Mouse (Mus musculus) limb, embryonic 13.5 days (tissue): ENCODE measurements around the gene Rgl1. TPM values are rescaled to one million over a fixed set of nuclear protein-coding genes. Genes with fewer than 3 reads are reported as not detected.

Source experiments
- ATAC-seq: fragments of 200-750 bp; cut with Nextera tagmentation; 2 replicates; pipeline ENCODE4 v1.8.0; 2017; ENCODE audit warnings: low read depth, moderate number of reproducible peaks, moderate TSS enrichment; ENCODE audit not compliant: low FRiP score
- H3K27ac ChIP-seq: fragments of 300-500 bp; sonication (generic); 2 replicates; pipeline ENCODE4 v1.5.1; 2015; ENCODE audit warnings: inconsistent platforms, mild to moderate bottlenecking, moderate library complexity
- H3K27me3 ChIP-seq: fragments of 300-500 bp; sonication (generic); 2 replicates; pipeline ENCODE4 v1.6.1; 2015; ENCODE audit warnings: mild to moderate bottlenecking, inconsistent platforms
- H3K36me3 ChIP-seq: fragments of 300-500 bp; sonication (generic); 2 replicates; pipeline ENCODE4 v1.6.1; 2015; ENCODE audit warnings: inconsistent platforms, mild to moderate bottlenecking, moderate library complexity
- H3K4me1 ChIP-seq: fragments of 300-500 bp; sonication (generic); 2 replicates; pipeline ENCODE4 v1.6.1; 2015; ENCODE audit warnings: inconsistent platforms
- H3K4me2 ChIP-seq: fragments of 300-500 bp; sonication (generic); replicated peaks from 2 replicates; pipeline ENCODE4 v1.6.1; 2015; ENCODE audit warnings: inconsistent platforms, mild to moderate bottlenecking, moderate library complexity
- H3K4me3 ChIP-seq: fragments of 300-500 bp; sonication (generic); 2 replicates; pipeline ENCODE4 v1.5.1; 2015; ENCODE audit warnings: moderate library complexity, mild to moderate bottlenecking, inconsistent platforms
- H3K9ac ChIP-seq: fragments of 300-500 bp; sonication (generic); 2 replicates; pipeline ENCODE4 v1.6.1; 2015; ENCODE audit warnings: mild to moderate bottlenecking, inconsistent platforms
- H3K9me3 ChIP-seq: fragments of 300-500 bp; sonication (generic); 2 replicates; pipeline ENCODE4 v1.6.1; 2016; ENCODE audit warnings: inconsistent platforms
- WGBS: fragments of 180-500 bp; shearing (Covaris S2); methylation state at CpG from one replicate; pipeline ENCODE4 v1.1.7; 2015; 5-methylcytosine and 5-hydroxymethylcytosine counted together
- polyA plus RNA-seq: library from polyadenylated mRNA; unstranded; fragments of >200 nt; fragmentation: Nextera tagmentation; extraction: Ambion mirVana; gene quantifications from 2 replicates; pipeline ENCODE4 v1.2.1, GENCODE M21; 2015

The Rgl1 gene
- polyA plus RNA-seq, 1 experiment from 2014 or later, result 41.7 TPM

- 79% methylated on average over 8 of the region's 8 CpGs for WGBS
These were observed 181.2 kb downstream of the Rgl1 start for GRCm38 (mm10) chr1:152584933-152585332.

GRCm38 (mm10) chr1:152581127-152581905 lies 184.8 kb downstream of the Rgl1 start:
- no peak overlapping the region for H3K4me2 ChIP-seq
- peaks cover 4% of the 10 kb centered on the region; the same call in 1 of the 2 replicates for H3K36me3 ChIP-seq
- 62% methylated on average over 13 of the region's 13 CpGs for WGBS
- no peak for ATAC-seq
- H3K4me1 ChIP-seq, result peaks cover 61% of the 10 kb centered on the region
- no peak overlapping the region for H3K27ac ChIP-seq
- H3K27me3 ChIP-seq, result no peaks in the 10 kb centered on the region
- no peak overlapping the region for H3K4me3 ChIP-seq
- H3K9me3 ChIP-seq, result no peaks in the 10 kb centered on the region
- 0 out of 2 replicates have a peak overlapping the region, but pooled peaks have one; percentile 13 for H3K9ac ChIP-seq

More at GRCm38 (mm10) chr1:152584933-152585332, 181.2 kb downstream of the Rgl1 start:
- no peak for ATAC-seq
- Histone ChIP-seq H3K27me3 (no peaks in the 10 kb centered on the region), H3K9ac (no peak overlapping the region), H3K27ac (no peak overlapping the region), H3K9me3 (no peaks in the 10 kb centered on the region), H3K4me3 (no peak overlapping the region), H3K36me3 (peaks cover 7% of the 10 kb centered on the region; the same call in 1 of the 2 replicates), H3K4me1 (peaks cover 69% of the 10 kb centered on the region), H3K4me2 (no peak overlapping the region)

GRCm38 (mm10) chr1:152578944-152579343 lies 187.2 kb downstream of the Rgl1 start:
- Histone ChIP-seq H3K4me3 (no peak overlapping the region), H3K27me3 (no peaks in the 10 kb centered on the region), H3K9me3 (no peaks in the 10 kb centered on the region), H3K9ac (no peak overlapping the region), H3K4me1 (peaks cover 65% of the 10 kb centered on the region), H3K27ac (no peak overlapping the region), H3K4me2 (no peak overlapping the region), H3K36me3 (no peaks in the 10 kb centered on the region)
- no peak for ATAC-seq
- WGBS, result 49% methylated on average over 5 of the region's 5 CpGs

- peaks cover 61% of the 10 kb centered on the region for H3K4me1 ChIP-seq
- H3K9me3 ChIP-seq, result no peaks in the 10 kb centered on the region
- H3K4me2 ChIP-seq, result no peak overlapping the region
- no peak overlapping the region for H3K9ac ChIP-seq
- H3K27me3 ChIP-seq, result no peaks in the 10 kb centered on the region
- H3K36me3 ChIP-seq, result no peaks in the 10 kb centered on the region
- no peak for ATAC-seq
- no peak overlapping the region for H3K4me3 ChIP-seq
- WGBS, result 58% methylated on average over 19 of the region's 19 CpGs
- H3K27ac ChIP-seq, result no peak overlapping the region
These were observed 187.9 kb downstream of the Rgl1 start for GRCm38 (mm10) chr1:152578108-152578721.

GRCm38 (mm10) chr1:152576614-152577144 lies 189.5 kb downstream of the Rgl1 start:
- 55% methylated on average over 7 of the region's 7 CpGs for WGBS
- no peak overlapping the region for H3K4me3 ChIP-seq
- no peaks in the 10 kb centered on the region for H3K9me3 ChIP-seq
- H3K27ac ChIP-seq, result no peak overlapping the region
- no peak overlapping the region for H3K4me2 ChIP-seq
- H3K27me3 ChIP-seq, result no peaks in the 10 kb centered on the region
- no peak overlapping the region for H3K9ac ChIP-seq
- H3K36me3 ChIP-seq, result no peaks in the 10 kb centered on the region
- peaks cover 51% of the 10 kb centered on the region for H3K4me1 ChIP-seq
- no peak for ATAC-seq

- Histone ChIP-seq H3K9me3 (no peaks in the 10 kb centered on the region), H3K36me3 (peaks cover 14% of the 10 kb centered on the region), H3K27ac (no peak overlapping the region), H3K27me3 (no peaks in the 10 kb centered on the region), H3K4me1 (peaks cover 38% of the 10 kb centered on the region), H3K4me3 (no peak overlapping the region), H3K4me2 (no peak overlapping the region), H3K9ac (no peak overlapping the region)
- WGBS, result 28% methylated on average over 5 of the region's 5 CpGs
- ATAC-seq, result no peak
These were observed 191.1 kb downstream of the Rgl1 start for GRCm38 (mm10) chr1:152575096-152575495.

GRCm38 (mm10) chr1:152573470-152574059 lies 192.6 kb downstream of the Rgl1 start:
- Histone ChIP-seq H3K9ac (no peak overlapping the region), H3K4me2 (no peak overlapping the region), H3K4me3 (no peak overlapping the region), H3K27me3 (no peaks in the 10 kb centered on the region), H3K4me1 (peaks cover 27% of the 10 kb centered on the region), H3K27ac (no peak overlapping the region), H3K36me3 (peaks cover 16% of the 10 kb centered on the region), H3K9me3 (no peaks in the 10 kb centered on the region)
- WGBS, result 62% methylated on average over 8 of the region's 8 CpGs
- ATAC-seq, result no peak

- H3K9ac ChIP-seq, result no peak overlapping the region
- no peaks in the 10 kb centered on the region for H3K9me3 ChIP-seq
- H3K27ac ChIP-seq, result no peak overlapping the region
- ATAC-seq, result no peak
- H3K27me3 ChIP-seq, result no peaks in the 10 kb centered on the region
- 55% methylated on average over 7 of the region's 7 CpGs for WGBS
- peaks cover 16% of the 10 kb centered on the region for H3K36me3 ChIP-seq
- no peak overlapping the region for H3K4me2 ChIP-seq
- no peak overlapping the region for H3K4me3 ChIP-seq
- peaks cover 27% of the 10 kb centered on the region for H3K4me1 ChIP-seq
These were observed 193.2 kb downstream of the Rgl1 start for GRCm38 (mm10) chr1:152572755-152573469.

- Histone ChIP-seq H3K27me3 (no peaks in the 10 kb centered on the region), H3K27ac (no peak overlapping the region), H3K36me3 (peaks cover 16% of the 10 kb centered on the region), H3K4me2 (no peak overlapping the region), H3K9me3 (no peaks in the 10 kb centered on the region), H3K4me1 (peaks cover 29% of the 10 kb centered on the region), H3K4me3 (no peak overlapping the region), H3K9ac (no peak overlapping the region)
- no peak for ATAC-seq
- WGBS, result 94% methylated on average over 14 of the region's 14 CpGs
These were observed 194.8 kb downstream of the Rgl1 start for GRCm38 (mm10) chr1:152571340-152571739.

GRCm38 (mm10) chr1:152570681-152571080 lies 195.5 kb downstream of the Rgl1 start:
- H3K4me2 ChIP-seq, result no peak overlapping the region
- peaks cover 16% of the 10 kb centered on the region for H3K36me3 ChIP-seq
- WGBS, result 92% methylated on average over 9 of the region's 9 CpGs
- H3K27me3 ChIP-seq, result no peaks in the 10 kb centered on the region
- no peak overlapping the region for H3K27ac ChIP-seq
- H3K4me3 ChIP-seq, result no peak overlapping the region
- H3K9me3 ChIP-seq, result no peaks in the 10 kb centered on the region
- no peak for ATAC-seq
- no peak overlapping the region for H3K9ac ChIP-seq
- H3K4me1 ChIP-seq, result peaks cover 32% of the 10 kb centered on the region

- 46% methylated on average over 5 of the region's 5 CpGs for WGBS
- no peak overlapping the region for H3K4me2 ChIP-seq
- H3K4me1 ChIP-seq, result peaks cover 66% of the 10 kb centered on the region
- H3K27ac ChIP-seq, result no peak overlapping the region
- H3K36me3 ChIP-seq, result no peaks in the 10 kb centered on the region
- H3K9ac ChIP-seq, result no peak overlapping the region
- H3K4me3 ChIP-seq, result no peak overlapping the region
- H3K27me3 ChIP-seq, result no peaks in the 10 kb centered on the region
- no peak for ATAC-seq
- H3K9me3 ChIP-seq, result no peaks in the 10 kb centered on the region
These were observed 202.9 kb downstream of the Rgl1 start for GRCm38 (mm10) chr1:152563282-152563681.

GRCm38 (mm10) chr1:152562877-152563276 lies 203.3 kb downstream of the Rgl1 start:
- Histone ChIP-seq H3K36me3 (no peaks in the 10 kb centered on the region), H3K9me3 (no peaks in the 10 kb centered on the region), H3K9ac (no peak overlapping the region), H3K4me1 (peaks cover 67% of the 10 kb centered on the region), H3K27ac (no peak overlapping the region), H3K27me3 (no peaks in the 10 kb centered on the region), H3K4me3 (no peak overlapping the region), H3K4me2 (no peak overlapping the region)
- no peak for ATAC-seq
- 82% methylated on average over 6 of the region's 6 CpGs for WGBS
